Mouse (Mus musculus) embryonic facial prominence, embryonic 11.5 days (tissue): ENCODE data around the gene Pla2g10. TPM values are rescaled to one million over a fixed set of nuclear protein-coding genes. Genes with fewer than 3 reads are reported as not detected.
"Not testable (repeated sequence)": the region's sequence is repeated elsewhere in the genome, so short reads cannot be mapped to it uniquely, and the experiment has no call there.

Experiments used
- ATAC-seq: fragments of 200-750 bp; cut with Nextera tagmentation; replicated peaks from 2 replicates; pipeline ENCODE4 v1.8.0; 2017; ENCODE audit warnings: low read depth; ENCODE audit not compliant: insufficient number of reproducible peaks, low FRiP score, low TSS enrichment
- DNase-seq: peaks from one replicate; pipeline ENCODE4 v3.0.0-alpha.2; 2015; ENCODE audit warnings: low spot score
- H3K27ac ChIP-seq: fragments of 300-500 bp; sonication (generic); replicated peaks from 2 replicates; pipeline ENCODE4 v1.5.1; 2014; ENCODE audit warnings: mild to moderate bottlenecking, low read depth, low read length, control low read depth
- H3K27me3 ChIP-seq: fragments of 300-500 bp; sonication (generic); 2 replicates; pipeline ENCODE4 v1.6.1; 2014; ENCODE audit warnings: mild to moderate bottlenecking, low read length, moderate library complexity, mixed read lengths; ENCODE audit not compliant: control insufficient read depth, insufficient read depth
- H3K36me3 ChIP-seq: fragments of 300-500 bp; sonication (generic); replicated peaks from 2 replicates; pipeline ENCODE4 v1.6.1; 2014; ENCODE audit warnings: low read depth, mild to moderate bottlenecking, low read length, moderate library complexity, mixed read lengths; ENCODE audit not compliant: control insufficient read depth, insufficient read depth
- H3K4me1 ChIP-seq: fragments of 300-500 bp; sonication (generic); 2 replicates; pipeline ENCODE4 v1.6.1; 2014; ENCODE audit warnings: low read length, mixed read lengths; ENCODE audit not compliant: control insufficient read depth, insufficient read depth
- H3K4me2 ChIP-seq: fragments of 300-500 bp; sonication (generic); 2 replicates; pipeline ENCODE4 v1.6.1; 2014; ENCODE audit warnings: low read depth, mild to moderate bottlenecking, control low read depth, low read length, moderate library complexity
- H3K4me3 ChIP-seq: fragments of 300-500 bp; sonication (generic); 2 replicates; pipeline ENCODE4 v1.5.1; 2014; ENCODE audit warnings: low read depth, low read length, control low read depth
- H3K9ac ChIP-seq: fragments of 300-500 bp; sonication (generic); replicated peaks from 2 replicates; pipeline ENCODE4 v1.6.1; 2014; ENCODE audit warnings: mild to moderate bottlenecking, control low read depth, low read length
- H3K9me3 ChIP-seq: fragments of 300-500 bp; sonication (generic); replicated peaks from 2 replicates; pipeline ENCODE4 v1.6.1; 2016; ENCODE audit warnings: mild to moderate bottlenecking, low read length, inconsistent platforms, mixed read lengths; ENCODE audit not compliant: control insufficient read depth
- WGBS: fragments of 180-500 bp; shearing (Covaris S2); extraction: QIAGEN DNeasy Blood & Tissue Kit; methylation state at CpG from one replicate; pipeline ENCODE4 v1.1.7; 2014; 5-methylcytosine and 5-hydroxymethylcytosine counted together
- polyA plus RNA-seq: library from polyadenylated mRNA; unstranded; fragments of >200 nt; fragmentation: Nextera tagmentation; extraction: Ambion mirVana; gene quantifications from 2 replicates; pipeline ENCODE4 v1.2.1, GENCODE M21; 2014

Pla2g10 gene
- polyA plus RNA-seq, 1 experiment from 2014 or later, result not detected

DNA sequence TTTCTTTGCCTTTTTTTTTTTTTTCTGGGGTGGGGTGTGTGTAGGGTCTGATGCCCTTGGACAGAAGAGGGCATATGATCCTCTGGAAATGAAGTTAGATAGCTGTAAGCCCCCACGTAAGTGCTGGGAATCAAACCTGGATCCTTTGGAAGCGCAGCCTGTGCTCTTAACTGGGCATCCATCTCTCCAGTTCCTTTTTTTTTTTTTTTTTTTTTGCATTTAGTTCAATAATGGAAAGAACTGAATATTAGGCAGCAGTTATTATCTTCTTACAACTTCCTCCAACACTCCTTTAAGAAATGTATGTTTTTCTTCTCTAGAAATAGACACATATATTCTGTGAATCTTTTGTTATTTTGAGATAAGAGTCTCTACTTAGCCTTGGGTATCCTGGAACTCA lies 27.0 kb upstream of the Pla2g10 start:
- no peak for ATAC-seq
- 95% methylated on average over 2 of the region's 2 CpGs for WGBS

GRCm38 (mm10) chr16:13754400-13755190 lies 23.8 kb upstream of the Pla2g10 start:
- peak overlapping the region; percentile 84 for H3K4me2 ChIP-seq
- ATAC-seq, result peak; percentile 97
- no peaks in the 10 kb centered on the region for H3K27me3 ChIP-seq
- WGBS, result 2% methylated on average over 65 of the region's 65 CpGs
- no peaks in the 10 kb centered on the region for H3K4me1 ChIP-seq
- no peaks in the 10 kb centered on the region for H3K36me3 ChIP-seq
- DNase-seq, result peak; percentile 96
- H3K9ac ChIP-seq, result peak overlapping the region; percentile 44
- H3K9me3 ChIP-seq, result no peaks in the 10 kb centered on the region
- peak overlapping the region; percentile 58 for H3K4me3 ChIP-seq
- H3K27ac ChIP-seq, result no peak overlapping the region

More for the DNA sequence above, 27.0 kb upstream of the Pla2g10 start:
- no peak overlapping the region for H3K27ac ChIP-seq
- no peaks in the 10 kb centered on the region for H3K4me1 ChIP-seq
- DNase-seq, result no peak
- H3K4me2 ChIP-seq, result no peak overlapping the region
- H3K36me3 ChIP-seq, result no peaks in the 10 kb centered on the region
- H3K9me3 ChIP-seq, result no peaks in the 10 kb centered on the region
- no peaks in the 10 kb centered on the region for H3K27me3 ChIP-seq
- H3K9ac ChIP-seq, result no peak overlapping the region
- H3K4me3 ChIP-seq, result no peak overlapping the region

DNA sequence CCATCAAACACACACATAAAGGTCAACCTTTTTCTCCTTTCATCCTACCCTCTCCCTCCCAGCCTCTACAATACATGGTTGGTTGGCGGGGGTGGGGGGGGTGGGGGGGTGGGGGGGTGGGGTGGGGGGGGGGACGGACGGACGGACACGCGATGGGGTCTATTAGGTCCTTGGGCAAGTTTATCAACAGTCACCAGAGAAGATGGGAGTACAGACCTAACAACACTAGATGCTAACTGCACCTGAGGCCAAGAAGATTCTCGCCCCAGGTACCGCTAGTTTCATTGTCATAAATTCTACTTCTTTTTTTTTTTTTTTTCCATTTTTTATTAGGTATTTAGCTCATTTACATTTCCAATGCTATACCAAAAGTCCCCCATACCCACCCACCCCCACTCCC lies 23.2 kb upstream of the Pla2g10 start:
- H3K4me3 ChIP-seq, result no peak overlapping the region
- no peak for DNase-seq

GRCm38 (mm10) chr16:13750626-13751025 lies 19.8 kb upstream of the Pla2g10 start:
- Histone ChIP-seq H3K4me3 (no peak overlapping the region), H3K4me1 (no peaks in the 10 kb centered on the region), H3K9ac (no peak overlapping the region), H3K4me2 (no peak overlapping the region), H3K27ac (no peak overlapping the region), H3K9me3 (no peaks in the 10 kb centered on the region), H3K27me3 (no peaks in the 10 kb centered on the region), H3K36me3 (no peaks in the 10 kb centered on the region)
- no peak for DNase-seq
- ATAC-seq, result no peak
- 93% methylated on average over 13 of the region's 13 CpGs for WGBS

More for the DNA sequence above, 23.2 kb upstream of the Pla2g10 start:
- no peak overlapping the region for H3K27ac ChIP-seq
- H3K27me3 ChIP-seq, result no peaks in the 10 kb centered on the region
- 68% methylated on average over 8 of the region's 8 CpGs for WGBS
- H3K36me3 ChIP-seq, result no peaks in the 10 kb centered on the region
- no peak overlapping the region; the same call in 1 of the 2 replicates for H3K4me2 ChIP-seq
- no peak for ATAC-seq
- no peak overlapping the region for H3K9ac ChIP-seq
- no peaks in the 10 kb centered on the region for H3K4me1 ChIP-seq
- no peaks in the 10 kb centered on the region for H3K9me3 ChIP-seq

DNA sequence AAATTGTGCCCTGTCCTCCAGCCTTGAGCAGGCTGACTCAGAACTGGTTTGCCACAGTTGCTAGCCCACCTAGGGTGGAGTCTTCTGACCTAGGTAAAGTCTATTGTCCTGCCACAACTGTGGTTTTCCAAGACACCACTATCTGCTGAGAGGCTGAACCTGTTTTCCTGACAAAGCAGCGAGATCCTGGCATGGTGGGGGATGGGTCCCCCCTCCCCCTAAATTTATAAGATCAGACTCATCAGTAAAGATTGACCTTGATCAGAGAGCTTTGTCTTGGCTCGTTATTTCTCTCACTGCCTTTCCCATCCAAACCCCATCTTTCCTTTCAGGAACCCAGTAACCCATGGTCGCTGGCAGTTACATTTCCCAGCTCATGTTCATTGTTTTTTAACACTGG lies 19.2 kb upstream of the Pla2g10 start:
- 49% methylated on average over 3 of the region's 3 CpGs for WGBS
- no peak overlapping the region for H3K4me3 ChIP-seq
- DNase-seq, result no peak

DNA sequence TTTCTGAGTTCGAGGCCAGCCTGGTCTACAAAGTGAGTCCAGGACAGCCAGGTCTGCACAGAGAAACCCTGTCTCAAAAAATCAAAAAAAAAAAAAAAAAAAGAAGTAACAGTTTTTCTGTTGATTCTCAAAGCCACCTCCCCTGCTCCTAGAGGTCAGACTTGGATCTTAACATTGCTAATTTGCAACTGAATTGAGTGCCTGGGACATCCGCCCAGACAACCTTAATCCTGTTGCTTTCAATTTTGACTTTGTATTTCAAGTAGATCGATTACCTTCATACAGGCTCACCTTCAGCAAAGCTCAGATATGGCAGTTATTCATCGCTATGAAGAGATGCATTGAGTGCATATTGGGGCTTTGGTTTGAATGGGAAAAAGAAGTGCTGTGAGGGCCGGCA lies 18.5 kb upstream of the Pla2g10 start:
- 45% methylated on average over 5 of the region's 5 CpGs for WGBS
- H3K36me3 ChIP-seq, result no peaks in the 10 kb centered on the region
- no peaks in the 10 kb centered on the region for H3K9me3 ChIP-seq
- no peak overlapping the region for H3K4me2 ChIP-seq
- no peaks in the 10 kb centered on the region for H3K27me3 ChIP-seq
- H3K4me3 ChIP-seq, result no peak overlapping the region
- H3K27ac ChIP-seq, result no peak overlapping the region
- no peak for DNase-seq
- no peak overlapping the region for H3K9ac ChIP-seq
- H3K4me1 ChIP-seq, result no peaks in the 10 kb centered on the region
- ATAC-seq, result no peak

More for the DNA sequence above, 19.2 kb upstream of the Pla2g10 start:
- Histone ChIP-seq H3K4me1 (no peaks in the 10 kb centered on the region), H3K27me3 (no peaks in the 10 kb centered on the region), H3K36me3 (no peaks in the 10 kb centered on the region), H3K4me2 (no peak overlapping the region), H3K9me3 (no peaks in the 10 kb centered on the region), H3K9ac (no peak overlapping the region), H3K27ac (no peak overlapping the region)
- ATAC-seq, result no peak

DNA sequence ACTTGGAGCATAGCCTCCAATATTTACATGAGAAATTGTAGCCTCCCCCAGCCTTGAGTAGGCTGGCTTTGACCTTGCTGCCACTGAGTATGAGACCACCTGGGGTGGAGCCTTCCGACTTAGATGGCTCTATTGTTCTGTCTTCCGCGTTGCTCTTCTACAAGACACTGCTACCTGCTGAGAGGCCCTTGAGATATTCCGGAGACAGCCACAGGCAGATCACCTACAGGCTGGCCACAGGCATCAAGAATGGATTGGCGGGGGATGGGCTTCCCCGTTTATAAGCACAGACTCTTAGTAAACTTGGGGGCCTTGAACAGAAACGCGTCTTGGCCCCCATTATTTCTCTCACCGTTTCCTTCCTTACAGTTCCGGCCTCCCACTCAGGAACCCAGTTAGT lies 18.0 kb upstream of the Pla2g10 start:
- H3K9ac ChIP-seq, DNase-seq, H3K4me3 ChIP-seq, ATAC-seq, H3K4me1 ChIP-seq, H3K27me3 ChIP-seq, H3K4me2 ChIP-seq, H3K36me3 ChIP-seq, H3K27ac ChIP-seq, H3K9me3 ChIP-seq: not testable (repeated sequence)
- WGBS, result 19% methylated on average over 10 of the region's 10 CpGs

GRCm38 (mm10) chr16:13748124-13748523 lies 17.3 kb upstream of the Pla2g10 start:
- no peaks in the 10 kb centered on the region for H3K27me3 ChIP-seq
- no peaks in the 10 kb centered on the region for H3K36me3 ChIP-seq
- H3K4me3 ChIP-seq, result no peak overlapping the region
- H3K9ac ChIP-seq, result no peak overlapping the region
- H3K4me2 ChIP-seq, result no peak overlapping the region
- no peaks in the 10 kb centered on the region for H3K9me3 ChIP-seq
- no peak for ATAC-seq
- no peak overlapping the region for H3K27ac ChIP-seq
- WGBS, result 68% methylated on average over 3 of the region's 3 CpGs
- DNase-seq, result no peak
- no peaks in the 10 kb centered on the region for H3K4me1 ChIP-seq
